In genomic region chr7:96552292-96552860, GRCm38 (mm10) we compare ENCODE assay signal across 25 mouse cellular contexts.
DNase-seq lines count a peak whose midpoint lies in the region; ATAC-seq lines count a peak whose summit lies in the region.
"Had no signal": no experiment of that assay in that cellular context is flagged by ENCODE, and none has a peak within 500 bp of the region (broad histone marks: within the 10 kb centered on the region; RNA-seq: fewer than 3 reads in every experiment).

No protein-coding gene starts in this region.

- no peak overlapping the region for H3K4me2 ChIP-seq in neural tube, embryonic 15.5 days
- no peak overlapping the region for H3K4me2 ChIP-seq in limb, embryonic 11.5 days (ENCODE audit: low read depth, severe bottlenecking)
- no peak overlapping the region for H3K4me2 ChIP-seq in stomach, embryonic 16.5 days (ENCODE audit: low read depth, low read length)
- H3K4me2 ChIP-seq: forebrain, embryonic 12.5 days; heart, embryonic 11.5 days; hindbrain, embryonic 13.5 days; kidney, embryonic 15.5 days; liver, embryonic 12.5 days; midbrain, embryonic 13.5 days had no signal

- no peak overlapping the region for H3K27ac ChIP-seq in neural tube, embryonic 15.5 days (replicated peaks)
- 0 out of 2 replicates have a peak overlapping the region, but pooled peaks have one; percentile 39 for H3K27ac ChIP-seq in limb, embryonic 11.5 days (replicated peaks; ENCODE audit: low read depth, low read length)
- H3K27ac ChIP-seq in stomach, embryonic 16.5 days (ENCODE audit: low read length) = no peak overlapping the region
- H3K27ac ChIP-seq: forebrain, embryonic 12.5 days; hindbrain, embryonic 13.5 days; kidney, embryonic 15.5 days; liver, embryonic 12.5 days; midbrain, embryonic 13.5 days had no signal

- no peak for ATAC-seq in neural tube, embryonic 15.5 days (ENCODE audit: low FRiP score)
- no peak for ATAC-seq in limb, embryonic 11.5 days (ENCODE audit: insufficient number of reproducible peaks, low FRiP score, low TSS enrichment, low read depth)
- ATAC-seq in stomach, embryonic 16.5 days (ENCODE audit: insufficient read depth, low FRiP score) = 0 out of 2 replicates have a peak, but pooled peaks have one; percentile 28
- ATAC-seq: activated CD4-positive, CD25-positive, alpha-beta regulatory T cell, adult 4 months; CD4-positive, CD25-positive, alpha-beta regulatory T cell, adult 4 months; inflammation-experienced regulatory T-cells, adult 6 months; liver, embryonic 12.5 days; midbrain, embryonic 13.5 days; Patski had no signal

- WGBS in neural tube, embryonic 15.5 days = 55% methylated on average over 7 of the region's 7 CpGs
- WGBS in limb, embryonic 11.5 days = 45% methylated on average over 7 of the region's 7 CpGs
- 44% methylated on average over 7 of the region's 7 CpGs for WGBS in stomach, embryonic 16.5 days

- no peak overlapping the region for H3K4me3 ChIP-seq in neural tube, embryonic 15.5 days (replicated peaks)
- no peak overlapping the region for H3K4me3 ChIP-seq in limb, embryonic 11.5 days (ENCODE audit: low read depth, low read length)
- no peak overlapping the region for H3K4me3 ChIP-seq in stomach, embryonic 16.5 days (replicated peaks; ENCODE audit: low read length)
- H3K4me3 ChIP-seq: forebrain, embryonic 12.5 days; hindbrain, embryonic 13.5 days; kidney, embryonic 15.5 days; liver, embryonic 12.5 days; midbrain, embryonic 13.5 days had no signal

- DNase-seq in embryo, embryonic 11 days = peak; percentile 56
- no peak for DNase-seq in embryo, embryonic 10.5 days (ENCODE audit: low spot score)
- DNase-seq in neural tube, embryonic 10.5 days (ENCODE audit: extremely low spot score, low spot score) = peak; percentile 38
- DNase-seq in limb, embryonic 11.5 days (ENCODE audit: low spot score) = peak; percentile 36
- DNase-seq in testis, postnatal 14 days (ENCODE audit: low spot score) = no peak
- no peak for DNase-seq in T-cell, adult 2 months (ENCODE audit: low spot score)
- DNase-seq: adrenal gland, postnatal 10 days; cerebellum, adult 11 months; cerebellum, postnatal 25 days; heart, postnatal 10 days; kidney, postnatal 4 days; lung, adult 2 months; thymus, postnatal 36 days had no signal

- peaks cover 41% of the 10 kb centered on the region for H3K4me1 ChIP-seq in neural tube, embryonic 15.5 days
- peaks cover 53% of the 10 kb centered on the region for H3K4me1 ChIP-seq in limb, embryonic 11.5 days (ENCODE audit: control insufficient read depth, insufficient read depth, low read length)
- H3K4me1 ChIP-seq in stomach, embryonic 16.5 days (ENCODE audit: control insufficient read depth, insufficient read depth, low read length) = no peaks in the 10 kb centered on the region
- H3K4me1 ChIP-seq: liver, embryonic 12.5 days had no signal

- no peak overlapping the region for H3K9ac ChIP-seq in neural tube, embryonic 15.5 days (replicated peaks)
- H3K9ac ChIP-seq in limb, embryonic 11.5 days (ENCODE audit: low read length) = no peak overlapping the region
- no peak overlapping the region for H3K9ac ChIP-seq in stomach, embryonic 16.5 days (ENCODE audit: low read length)
- H3K9ac ChIP-seq: forebrain, embryonic 12.5 days; kidney, embryonic 15.5 days; liver, embryonic 12.5 days; midbrain, embryonic 13.5 days had no signal

- H3K27me3 ChIP-seq in neural tube, embryonic 15.5 days (replicated peaks) = no peaks in the 10 kb centered on the region
- no peaks in the 10 kb centered on the region for H3K27me3 ChIP-seq in limb, embryonic 11.5 days (ENCODE audit: control insufficient read depth, insufficient read depth, low read length)
- H3K27me3 ChIP-seq in stomach, embryonic 16.5 days (ENCODE audit: control insufficient read depth, insufficient read depth, low read length) = no peaks in the 10 kb centered on the region
- H3K27me3 ChIP-seq: hindbrain, embryonic 13.5 days; kidney, embryonic 15.5 days; liver, embryonic 12.5 days; midbrain, embryonic 13.5 days; Patski had no signal

- H3K9me3 ChIP-seq in neural tube, embryonic 15.5 days (replicated peaks) = no peaks in the 10 kb centered on the region
- H3K9me3 ChIP-seq in limb, embryonic 11.5 days (ENCODE audit: control insufficient read depth, low read length) = no peaks in the 10 kb centered on the region
- H3K9me3 ChIP-seq in stomach, embryonic 16.5 days (replicated peaks; ENCODE audit: control insufficient read depth, low read length) = no peaks in the 10 kb centered on the region
- H3K9me3 ChIP-seq: hindbrain, embryonic 13.5 days; kidney, embryonic 15.5 days; liver, embryonic 12.5 days; midbrain, embryonic 13.5 days had no signal

- 0 out of 2 replicates have a peak, but pooled peaks cover 5% of the 10 kb centered on the region for H3K36me3 ChIP-seq in neural tube, embryonic 15.5 days
- no peaks in the 10 kb centered on the region for H3K36me3 ChIP-seq in limb, embryonic 11.5 days (ENCODE audit: control insufficient read depth, insufficient read depth, low read length)
- H3K36me3 ChIP-seq in stomach, embryonic 16.5 days (ENCODE audit: control insufficient read depth, insufficient read depth, low read length) = no peaks in the 10 kb centered on the region
- H3K36me3 ChIP-seq: liver, embryonic 12.5 days had no signal

Comparison
In these comparisons a context has a peak if more than half of its experiments do, and no peak if none do; other contexts are left out.
1. DNase-seq: peak in embryo, embryonic 11 days (single experiment), neural tube, embryonic 10.5 days (single experiment) and limb, embryonic 11.5 days (single experiment); none in embryo, embryonic 10.5 days (single experiment), testis, postnatal 14 days (single experiment) and T-cell, adult 2 months (single experiment).